Mouse (Mus musculus) hindbrain, embryonic 16.5 days (tissue): Measurements from ENCODE around the gene Epha8. TPM values are rescaled to one million over a fixed set of nuclear protein-coding genes. Genes with fewer than 3 reads are reported as not detected.

Source experiments
- ATAC-seq: fragments of 200-750 bp; cut with Nextera tagmentation; 2 replicates; pipeline ENCODE4 v1.8.0; 2017; ENCODE audit warnings: moderate TSS enrichment, moderate library complexity
- H3K27ac ChIP-seq: fragments of 300-500 bp; sonication (generic); 2 replicates; pipeline ENCODE4 v1.5.1; 2014; ENCODE audit warnings: low read depth, mild to moderate bottlenecking, control low read depth, low read length, moderate library complexity
- H3K27me3 ChIP-seq: fragments of 300-500 bp; sonication (generic); replicated peaks from 2 replicates; pipeline ENCODE4 v1.6.1; 2014; ENCODE audit warnings: low read length; ENCODE audit not compliant: control insufficient read depth, insufficient read depth
- H3K36me3 ChIP-seq: fragments of 300-500 bp; sonication (generic); 2 replicates; pipeline ENCODE4 v1.6.1; 2014; ENCODE audit warnings: mild to moderate bottlenecking, low read length, moderate library complexity, mixed read lengths; ENCODE audit not compliant: control insufficient read depth, insufficient read depth
- H3K4me1 ChIP-seq: fragments of 300-500 bp; sonication (generic); 2 replicates; pipeline ENCODE4 v1.6.1; 2014; ENCODE audit warnings: low read depth, low read length; ENCODE audit not compliant: control insufficient read depth, insufficient read depth
- H3K4me2 ChIP-seq: fragments of 300-500 bp; sonication (generic); 2 replicates; pipeline ENCODE4 v1.6.1; 2014; ENCODE audit warnings: mild to moderate bottlenecking, low read length, control low read depth, moderate library complexity
- H3K4me3 ChIP-seq: fragments of 300-500 bp; sonication (generic); 2 replicates; pipeline ENCODE4 v1.5.1; 2014; ENCODE audit warnings: mild to moderate bottlenecking, low read length, control low read depth, moderate library complexity
- H3K9ac ChIP-seq: fragments of 300-500 bp; sonication (generic); 2 replicates; pipeline ENCODE4 v1.6.1; 2014; ENCODE audit warnings: low read depth, mild to moderate bottlenecking, control low read depth, low read length, moderate library complexity
- H3K9me3 ChIP-seq: fragments of 300-500 bp; sonication (generic); 2 replicates; pipeline ENCODE4 v1.6.1; 2014; ENCODE audit warnings: mild to moderate bottlenecking, low read length, moderate library complexity; ENCODE audit not compliant: control insufficient read depth
- WGBS: fragments of 180-500 bp; shearing (Covaris S2); extraction: QIAGEN DNeasy Blood & Tissue Kit; methylation state at CpG from one replicate; pipeline ENCODE4 v1.1.7; 2014; 5-methylcytosine and 5-hydroxymethylcytosine counted together
- polyA plus RNA-seq: library from polyadenylated mRNA; unstranded; fragments of >200 nt; fragmentation: Nextera tagmentation; extraction: Ambion mirVana; gene quantifications from 2 replicates; pipeline ENCODE4 v1.2.1, GENCODE M21; 2015

The Epha8 gene
- polyA plus RNA-seq = 8.8 and 14.0 TPM in 2 replicates

- ATAC-seq = peak; percentile 70
- Histone ChIP-seq H3K27ac (peak within 1 kb of the TSS; percentile 48; the same call in 1 of the 2 replicates), H3K4me1 (peaks cover 20% of the 10 kb centered on the region), H3K9me3 (no peaks in the 10 kb centered on the region), H3K9ac (peak within 1 kb of the TSS; percentile 78), H3K4me2 (peak within 1 kb of the TSS; percentile 88), H3K36me3 (no peaks in the 10 kb centered on the region), H3K27me3 (peaks cover 21% of the 10 kb centered on the region), H3K4me3 (peak within 1 kb of the TSS; percentile 68)
- WGBS = 1% methylated on average over 40 of the region's 75 CpGs
Measured at GRCm38 (mm10) chr4:136956751-136957446, at the start of gene Epha8. Epha8 (minus strand) TSS chr4:136956816.

- no peak for ATAC-seq
- 76% methylated on average over 3 of the region's 3 CpGs for WGBS
- Histone ChIP-seq H3K27ac (no peak overlapping the region), H3K36me3 (no peaks in the 10 kb centered on the region), H3K4me3 (no peak overlapping the region), H3K4me2 (no peak overlapping the region), H3K4me1 (peaks cover 3% of the 10 kb centered on the region), H3K9ac (no peak overlapping the region), H3K27me3 (no peaks in the 10 kb centered on the region), H3K9me3 (no peaks in the 10 kb centered on the region)
Measured at GRCm38 (mm10) chr4:137001825-137002224, 45.2 kb upstream of the Epha8 start.

- Histone ChIP-seq H3K4me1 (no peaks in the 10 kb centered on the region; the same call in 1 of the 2 replicates), H3K4me3 (no peak overlapping the region), H3K36me3 (no peaks in the 10 kb centered on the region), H3K27ac (no peak overlapping the region), H3K9me3 (no peaks in the 10 kb centered on the region), H3K27me3 (no peaks in the 10 kb centered on the region), H3K9ac (no peak overlapping the region), H3K4me2 (no peak overlapping the region)
- WGBS = 69% methylated on average over 7 of the region's 7 CpGs
- no peak for ATAC-seq
Measured at GRCm38 (mm10) chr4:137001020-137001419, 44.4 kb upstream of the Epha8 start.

GRCm38 (mm10) chr4:136998371-136998770 lies 41.8 kb upstream of the Epha8 start:
- no peak for ATAC-seq
- Histone ChIP-seq H3K4me3 (no peak overlapping the region), H3K4me2 (no peak overlapping the region), H3K4me1 (no peaks in the 10 kb centered on the region; the same call in 1 of the 2 replicates), H3K9ac (no peak overlapping the region), H3K27ac (no peak overlapping the region), H3K9me3 (no peaks in the 10 kb centered on the region), H3K27me3 (no peaks in the 10 kb centered on the region), H3K36me3 (0 out of 2 replicates have a peak, but pooled peaks cover 3% of the 10 kb centered on the region)
- 83% methylated on average over 7 of the region's 7 CpGs for WGBS

GRCm38 (mm10) chr4:136997723-136998345 lies 41.2 kb upstream of the Epha8 start:
- no peak overlapping the region for H3K9ac ChIP-seq
- no peaks in the 10 kb centered on the region for H3K27me3 ChIP-seq
- H3K9me3 ChIP-seq = no peaks in the 10 kb centered on the region
- WGBS = 83% methylated on average over 12 of the region's 12 CpGs
- H3K4me2 ChIP-seq = no peak overlapping the region
- H3K27ac ChIP-seq = no peak overlapping the region
- H3K4me3 ChIP-seq = no peak overlapping the region
- no peaks in the 10 kb centered on the region; the same call in 1 of the 2 replicates for H3K4me1 ChIP-seq
- 0 out of 2 replicates have a peak, but pooled peaks cover 3% of the 10 kb centered on the region for H3K36me3 ChIP-seq
- ATAC-seq = no peak; the same call in 1 of the 2 replicates

GRCm38 (mm10) chr4:136996933-136997332 lies 40.3 kb upstream of the Epha8 start:
- 0 out of 2 replicates have a peak, but pooled peaks cover 3% of the 10 kb centered on the region for H3K36me3 ChIP-seq
- no peak overlapping the region for H3K9ac ChIP-seq
- WGBS = 62% methylated on average over 7 of the region's 7 CpGs
- H3K9me3 ChIP-seq = no peaks in the 10 kb centered on the region
- H3K4me3 ChIP-seq = no peak overlapping the region
- H3K27me3 ChIP-seq = no peaks in the 10 kb centered on the region
- H3K27ac ChIP-seq = no peak overlapping the region
- H3K4me1 ChIP-seq = no peaks in the 10 kb centered on the region; the same call in 1 of the 2 replicates
- no peak overlapping the region for H3K4me2 ChIP-seq
- peak; percentile 38; the same call in 1 of the 2 replicates for ATAC-seq

- 76% methylated on average over 14 of the region's 14 CpGs for WGBS
- no peaks in the 10 kb centered on the region for H3K9me3 ChIP-seq
- H3K4me3 ChIP-seq = no peak overlapping the region
- no peaks in the 10 kb centered on the region; the same call in 1 of the 2 replicates for H3K4me1 ChIP-seq
- H3K36me3 ChIP-seq = 0 out of 2 replicates have a peak, but pooled peaks cover 7% of the 10 kb centered on the region
- no peak overlapping the region for H3K9ac ChIP-seq
- no peak overlapping the region for H3K27ac ChIP-seq
- H3K27me3 ChIP-seq = no peaks in the 10 kb centered on the region
- no peak for ATAC-seq
- no peak overlapping the region for H3K4me2 ChIP-seq
Measured at GRCm38 (mm10) chr4:136995361-136995760, 38.7 kb upstream of the Epha8 start.

GRCm38 (mm10) chr4:136981993-136982695 lies 25.5 kb upstream of the Epha8 start:
- Histone ChIP-seq H3K4me1 (peaks cover 17% of the 10 kb centered on the region), H3K9ac (peak overlapping the region; percentile 36; the same call in 1 of the 2 replicates), H3K4me2 (no peak overlapping the region), H3K27ac (peak overlapping the region; percentile 18; the same call in 1 of the 2 replicates), H3K27me3 (no peaks in the 10 kb centered on the region), H3K36me3 (no peaks in the 10 kb centered on the region), H3K4me3 (no peak overlapping the region), H3K9me3 (no peaks in the 10 kb centered on the region)
- 50% methylated on average over 9 of the region's 9 CpGs for WGBS
- ATAC-seq = no peak

GRCm38 (mm10) chr4:136981347-136981746 lies 24.7 kb upstream of the Epha8 start:
- ATAC-seq = peak; percentile 79
- Histone ChIP-seq H3K27me3 (no peaks in the 10 kb centered on the region), H3K4me3 (no peak overlapping the region), H3K9ac (no peak overlapping the region), H3K27ac (no peak overlapping the region; the same call in 1 of the 2 replicates), H3K36me3 (no peaks in the 10 kb centered on the region), H3K4me1 (peaks cover 17% of the 10 kb centered on the region), H3K4me2 (no peak overlapping the region), H3K9me3 (no peaks in the 10 kb centered on the region)
- 3% methylated on average over 12 of the region's 12 CpGs for WGBS
